Mouse (Mus musculus): Measurements from ENCODE around the gene Lim2.
"Not testable (repeated sequence)": the region's sequence is repeated elsewhere in the genome, so short reads cannot be mapped to it uniquely, and the experiment has no call there.

Gene Lim2

DNA sequence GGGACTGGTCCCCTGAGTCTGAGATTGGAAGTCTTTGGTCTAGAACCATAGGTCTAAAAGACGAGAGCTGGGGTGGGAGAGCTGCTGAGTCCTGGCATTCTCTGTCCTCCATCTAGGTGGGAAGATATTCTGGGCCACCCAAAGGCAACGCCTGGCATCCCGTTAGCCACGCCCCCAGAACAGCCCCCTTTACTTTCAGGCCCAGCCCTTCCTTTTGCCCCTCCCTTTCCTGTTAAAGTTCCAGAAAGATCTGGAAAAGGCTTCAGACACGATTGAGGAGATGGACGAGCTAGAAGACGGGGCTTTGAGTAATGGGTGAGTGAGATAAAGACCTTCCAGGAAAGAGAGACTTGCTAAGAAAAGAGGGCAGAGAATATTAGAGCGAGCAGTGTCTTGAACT is at the start of gene Lim2:
Gene Lim2, plus strand, starts transcription at position 265 of the 400 bp plus-strand sequence.
- DNase-seq (ENCODE audit: low spot score in 2 of 2): no peak

DNA sequence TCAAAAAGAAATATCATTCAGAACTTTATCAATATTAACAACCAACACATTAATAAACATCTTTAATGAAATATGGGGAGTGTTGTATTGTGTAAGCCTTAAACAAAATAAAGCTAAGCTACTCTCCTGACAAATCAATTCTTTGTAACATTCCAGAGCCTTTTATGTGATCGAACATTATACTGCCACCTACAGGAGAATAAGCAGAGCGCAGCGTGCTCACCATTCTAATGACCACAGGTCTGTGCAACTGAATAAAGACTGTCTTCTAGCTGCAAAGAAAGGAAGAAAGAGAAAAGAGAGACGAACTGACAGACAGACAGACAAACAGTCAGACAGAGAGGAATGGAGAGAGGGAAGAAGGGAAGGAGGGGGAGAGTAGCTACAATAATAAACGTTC is 49.2 kb upstream of the Lim2 start:
- peak in 1 of 2 experiments; percentile 5 for DNase-seq (ENCODE audit: low spot score in 2 of 2)

DNA sequence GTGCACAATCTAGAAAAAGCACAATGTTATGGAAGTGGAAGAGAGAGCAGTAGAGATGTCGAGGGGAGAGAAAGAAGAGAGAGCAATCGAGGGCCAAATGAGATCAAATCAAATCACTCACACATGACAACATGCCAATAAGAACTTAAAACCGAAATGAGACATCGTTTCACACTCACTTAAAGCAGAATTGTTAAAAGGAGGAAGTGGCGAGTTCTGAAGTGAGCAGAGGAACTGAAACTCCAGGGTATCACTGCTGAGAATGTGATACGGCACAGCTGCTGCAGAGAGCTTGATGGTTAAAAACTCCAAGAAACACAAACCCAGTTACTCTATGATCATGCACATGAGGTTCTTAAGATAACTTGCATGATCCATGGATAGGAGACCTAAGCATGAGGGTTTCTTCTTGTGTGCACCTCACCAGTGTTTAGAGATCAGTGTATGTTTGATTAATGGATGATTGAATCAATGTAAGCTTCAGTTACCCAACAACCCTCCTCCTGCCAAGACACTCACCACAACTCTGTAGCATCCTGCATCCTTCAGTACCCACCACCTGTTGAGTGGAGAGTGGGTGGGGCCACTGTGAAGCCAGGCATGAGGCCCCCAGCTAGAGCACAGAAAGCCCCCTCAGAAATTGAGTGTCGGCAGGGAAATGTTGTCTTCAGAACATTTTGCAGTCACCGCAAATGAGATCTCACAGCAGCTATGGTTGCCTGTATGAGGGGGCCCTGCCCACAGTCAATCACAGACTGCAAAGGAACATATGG is 34.9 kb upstream of the Lim2 start:
- DNase-seq (ENCODE audit: low spot score in 2 of 2): no peak

DNA sequence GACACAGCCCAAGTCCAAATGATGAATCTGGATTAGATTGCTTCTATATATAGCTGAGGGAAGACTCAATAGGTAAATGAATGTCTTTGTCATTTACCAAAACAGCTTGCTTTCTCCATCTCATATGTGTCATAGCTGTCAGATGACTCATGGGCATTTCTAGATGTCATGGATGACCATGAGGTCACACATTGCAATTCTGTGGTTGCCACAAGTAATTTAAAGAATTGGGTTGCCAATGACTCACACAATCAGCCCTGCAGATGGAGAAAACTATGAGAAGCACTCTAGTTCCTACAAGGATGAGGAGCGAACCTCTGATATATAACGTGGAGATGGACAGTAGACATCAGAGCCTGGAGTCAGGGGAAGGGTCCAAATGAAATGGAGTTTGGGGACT is 28.0 kb upstream of the Lim2 start:
- DNase-seq (ENCODE audit: low spot score in 2 of 2): no peak

DNA sequence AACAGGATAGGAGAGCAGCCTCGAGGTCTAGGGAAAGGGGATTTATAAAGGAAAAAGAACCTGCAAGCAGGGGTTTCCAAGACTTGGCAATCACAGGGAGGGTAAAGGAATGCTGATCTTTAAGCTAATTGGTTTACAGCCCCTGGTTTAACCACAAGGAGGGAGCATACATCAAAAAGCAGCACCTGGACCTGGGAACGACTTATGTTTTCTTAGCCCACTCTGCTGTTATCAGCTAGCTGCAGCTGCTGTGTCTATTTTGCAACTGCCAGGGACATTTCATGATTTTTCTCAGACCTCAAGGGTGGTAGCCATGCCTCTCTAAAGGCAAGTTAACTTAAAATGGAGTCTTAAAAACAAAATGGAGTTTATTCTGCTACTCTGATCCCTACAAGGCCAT is 24.8 kb upstream of the Lim2 start:
- DNase-seq (ENCODE audit: low spot score in 2 of 2): no peak

DNA sequence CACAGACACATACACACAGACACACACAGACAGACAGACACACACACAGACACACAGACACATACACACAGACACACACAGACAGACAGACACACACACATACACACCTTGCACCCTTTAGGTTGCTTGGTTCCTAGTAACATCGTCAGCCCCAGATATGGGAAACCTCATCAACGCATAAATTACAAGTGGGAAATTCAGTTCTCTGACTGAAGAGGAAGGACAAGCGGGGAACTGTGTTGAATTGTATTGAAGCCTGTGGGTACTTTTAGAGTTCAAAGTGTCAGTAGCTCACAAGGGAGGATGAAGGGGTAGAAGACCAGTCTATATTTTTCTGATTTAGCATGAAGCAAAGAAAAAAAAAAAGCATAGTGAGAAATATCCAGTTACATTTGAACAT is 19.9 kb upstream of the Lim2 start:
- DNase-seq (ENCODE audit: low spot score in 2 of 2): no peak

DNA sequence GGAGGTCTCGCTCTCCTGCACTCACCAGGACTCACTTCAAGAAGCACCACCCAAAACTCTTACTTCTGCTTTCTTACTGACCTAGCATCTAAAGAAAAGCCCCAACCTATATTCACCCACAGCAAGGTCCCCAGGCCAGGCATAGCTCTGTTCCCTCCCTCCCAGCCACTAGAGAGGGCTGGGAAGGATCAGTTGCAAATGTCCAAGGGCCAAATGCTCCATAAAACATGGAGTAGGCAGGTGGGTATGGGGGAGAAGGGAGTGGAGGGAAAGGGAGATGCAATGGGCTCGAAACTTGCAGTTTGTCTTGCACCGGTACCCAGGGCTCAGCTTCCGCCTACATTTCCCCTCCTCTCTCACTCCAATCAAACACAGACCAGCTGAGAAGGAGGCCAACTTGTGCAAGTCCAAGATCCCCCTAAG is 19.3 kb upstream of the Lim2 start, which contains the start of gene Siglecg:
Gene Siglecg, plus strand, starts transcription at position 74 of the 423 bp plus-strand sequence.
- DNase-seq (ENCODE audit: low spot score in 2 of 2): no peak

DNA sequence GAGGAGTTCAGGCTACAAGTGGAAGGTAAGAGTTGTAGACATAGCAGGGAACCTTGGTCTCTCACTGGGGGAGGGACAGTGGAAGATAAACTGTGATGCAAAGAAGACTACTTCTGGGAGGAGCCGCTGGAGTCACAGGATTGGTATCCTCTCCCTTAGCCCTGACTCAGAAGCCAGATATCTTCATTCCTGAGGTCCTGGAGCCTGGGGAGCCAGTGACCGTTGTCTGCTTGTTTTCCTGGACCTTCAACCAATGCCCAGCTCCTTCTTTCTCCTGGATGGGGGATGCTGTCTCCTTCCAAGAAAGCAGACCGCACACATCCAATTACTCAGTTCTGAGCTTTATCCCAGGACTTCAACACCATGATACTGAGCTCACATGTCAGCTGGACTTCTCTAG is 18.4 kb upstream of the Lim2 start:
- DNase-seq (ENCODE audit: low spot score in 2 of 2): no peak

DNA sequence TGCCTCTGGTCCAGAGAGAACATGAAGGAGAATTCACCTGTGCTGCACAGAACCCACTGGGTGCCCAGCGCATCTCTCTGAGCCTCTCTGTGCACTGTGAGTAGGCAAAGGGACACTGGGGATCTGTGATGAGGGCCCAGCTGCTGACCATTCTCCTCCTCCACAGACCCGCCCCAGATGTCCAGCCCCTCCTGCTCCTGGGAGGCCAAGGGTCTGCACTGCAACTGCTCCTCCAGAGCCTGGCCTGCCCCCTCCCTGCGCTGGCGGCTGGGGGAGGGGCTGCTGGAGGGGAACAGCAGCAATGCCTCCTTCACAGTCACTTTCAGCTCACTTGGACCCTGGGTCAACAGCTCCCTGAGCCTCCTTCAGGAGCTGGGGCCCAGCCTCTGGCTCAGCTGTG is 15.7 kb upstream of the Lim2 start:
- not testable (repeated sequence) for DNase-seq (ENCODE audit: low spot score in 2 of 2)

DNA sequence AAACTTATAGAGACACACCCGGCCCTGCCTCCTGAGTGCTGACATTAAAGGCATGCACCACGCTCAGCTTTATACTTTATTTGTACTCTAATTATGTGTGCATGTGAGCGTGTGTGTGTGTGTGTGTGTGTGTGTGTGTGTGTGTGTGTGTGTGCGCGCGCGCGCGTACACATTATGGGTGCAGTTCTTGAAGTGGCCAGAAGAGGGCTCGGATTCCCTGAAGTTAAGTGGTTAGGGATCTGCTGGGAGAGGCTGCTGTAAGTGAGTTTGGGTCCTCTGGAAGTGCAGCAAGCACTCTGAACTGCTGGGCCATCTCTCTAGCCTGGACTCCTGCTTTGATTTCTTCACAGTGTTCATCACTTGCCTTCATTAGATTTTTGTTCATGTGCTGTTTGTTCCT is 10.2 kb upstream of the Lim2 start:
- DNase-seq (ENCODE audit: low spot score in 2 of 2): no peak

DNA sequence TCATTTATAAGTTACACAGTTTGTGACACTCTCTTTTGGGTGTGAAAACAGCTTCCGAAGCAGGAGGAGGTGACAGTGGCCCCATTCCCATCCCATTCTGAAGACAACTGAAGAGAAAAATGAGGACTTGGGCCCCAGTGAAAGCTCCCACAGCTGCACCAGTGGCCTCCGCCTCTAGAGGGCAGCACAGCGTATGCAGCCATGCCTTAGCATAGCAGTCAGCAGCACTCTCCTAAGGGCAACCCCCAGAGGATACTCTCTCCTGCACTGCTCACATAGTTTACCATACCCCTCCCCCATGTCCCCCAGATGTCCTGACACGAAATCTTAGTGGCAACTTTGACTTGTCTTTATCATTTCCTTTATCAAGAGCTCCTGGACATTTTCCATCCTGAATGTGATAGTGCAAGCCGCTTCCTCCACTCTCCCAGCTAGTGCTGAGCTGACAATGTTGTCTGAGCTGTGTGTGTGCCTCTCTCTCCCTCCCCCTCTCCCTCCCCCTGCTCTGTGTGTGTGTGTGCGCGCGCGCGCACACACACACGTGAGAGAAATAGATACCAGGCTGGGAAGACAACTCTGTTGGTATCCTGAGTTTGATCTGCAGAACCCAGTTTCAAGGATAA is 4.4 kb upstream of the Lim2 start:
- peak; percentile 80 to 86 for DNase-seq (ENCODE audit: low spot score in 2 of 2)

DNA sequence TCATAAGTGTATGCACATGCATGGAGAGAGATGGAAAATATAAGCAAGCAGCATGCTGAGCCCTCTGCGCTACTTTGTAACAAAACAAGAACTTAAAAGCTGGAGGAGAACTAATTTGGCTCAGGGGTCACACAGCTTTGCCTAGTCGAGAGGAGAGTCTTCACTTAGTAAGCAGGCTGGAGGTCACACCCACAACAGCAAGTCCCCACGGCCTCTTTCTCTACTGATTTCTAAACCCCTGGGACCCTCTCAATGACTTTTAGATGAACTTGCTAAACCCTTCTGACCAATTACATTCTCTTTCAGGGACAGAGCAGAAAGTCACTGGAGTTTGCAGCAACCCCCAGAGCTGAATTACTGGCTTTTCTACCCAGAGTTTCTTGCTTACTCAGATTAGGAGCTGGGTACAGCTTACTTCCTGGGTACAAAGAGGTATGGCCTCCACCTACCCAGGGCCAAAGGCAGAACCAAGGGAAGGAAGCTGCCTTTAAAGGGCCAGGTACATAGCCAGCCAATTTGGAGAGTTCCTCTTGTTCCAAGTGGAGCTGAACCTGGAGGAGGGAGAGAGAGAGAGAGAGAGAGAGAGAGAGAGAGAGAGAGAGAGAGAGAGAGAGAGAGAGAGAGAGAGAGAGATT is 3.4 kb upstream of the Lim2 start:
- no peak for DNase-seq (ENCODE audit: low spot score in 2 of 2)

DNA sequence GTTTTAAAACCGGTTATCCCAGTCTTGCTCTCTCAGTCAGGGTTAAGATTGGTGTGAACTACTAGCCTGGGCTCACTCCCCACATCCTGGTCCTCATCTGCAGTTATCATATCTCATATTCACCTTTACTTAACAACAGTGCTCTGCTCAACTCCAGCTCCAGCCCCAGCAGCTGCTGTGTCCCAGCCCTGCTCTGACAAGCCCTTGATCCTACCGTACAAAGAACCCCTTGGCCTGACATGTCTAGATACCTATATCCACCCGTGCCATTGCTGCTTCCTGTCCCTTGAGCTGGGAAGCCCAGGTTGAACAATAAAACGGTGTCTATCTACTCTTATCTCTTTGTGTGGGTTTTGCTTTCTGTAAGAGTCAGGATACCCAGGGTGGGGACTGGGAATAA is 2.0 kb downstream of the Lim2 start:
- DNase-seq (ENCODE audit: low spot score in 2 of 2): no peak

DNA sequence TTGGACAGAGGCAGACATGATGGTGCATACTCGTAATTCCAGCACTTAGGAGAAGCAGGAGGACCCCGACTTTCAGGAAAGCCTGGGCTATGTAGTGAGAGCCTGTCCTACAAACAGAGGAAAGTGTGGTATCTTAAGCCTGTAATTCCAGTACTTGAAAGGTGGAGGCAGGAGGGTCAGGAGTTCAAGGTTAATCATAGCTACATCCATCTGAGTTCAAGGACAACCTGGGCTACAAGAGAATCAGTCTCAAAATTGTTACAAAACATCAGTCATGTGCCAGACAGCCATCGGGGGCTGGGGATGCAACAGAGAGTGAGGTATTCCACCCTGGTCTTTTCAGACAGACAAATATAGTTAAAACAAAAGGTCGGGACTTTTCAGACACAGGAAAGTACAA is 5.4 kb downstream of the Lim2 start:
- no peak for DNase-seq (ENCODE audit: low spot score in 2 of 2)

DNA sequence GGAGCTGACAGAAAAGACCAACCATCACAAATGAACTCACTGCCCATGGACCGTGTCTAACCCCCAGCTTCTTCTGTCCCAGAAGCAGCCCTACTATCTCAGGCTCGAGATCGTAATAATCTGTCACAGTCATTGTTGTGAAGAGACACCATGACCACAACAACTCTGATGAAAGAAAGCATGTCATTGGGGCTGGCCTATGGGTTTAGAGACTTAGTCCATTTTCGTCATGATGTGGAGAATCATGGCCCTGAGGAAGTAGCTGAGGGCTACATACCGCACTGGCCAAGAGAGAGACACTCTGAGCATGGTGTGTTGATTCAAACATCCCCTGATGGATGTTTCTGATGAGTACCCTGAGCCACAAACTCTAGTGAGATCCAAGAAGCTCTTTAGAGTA is 7.2 kb downstream of the Lim2 start:
- no peak for DNase-seq (ENCODE audit: low spot score in 2 of 2)

DNA sequence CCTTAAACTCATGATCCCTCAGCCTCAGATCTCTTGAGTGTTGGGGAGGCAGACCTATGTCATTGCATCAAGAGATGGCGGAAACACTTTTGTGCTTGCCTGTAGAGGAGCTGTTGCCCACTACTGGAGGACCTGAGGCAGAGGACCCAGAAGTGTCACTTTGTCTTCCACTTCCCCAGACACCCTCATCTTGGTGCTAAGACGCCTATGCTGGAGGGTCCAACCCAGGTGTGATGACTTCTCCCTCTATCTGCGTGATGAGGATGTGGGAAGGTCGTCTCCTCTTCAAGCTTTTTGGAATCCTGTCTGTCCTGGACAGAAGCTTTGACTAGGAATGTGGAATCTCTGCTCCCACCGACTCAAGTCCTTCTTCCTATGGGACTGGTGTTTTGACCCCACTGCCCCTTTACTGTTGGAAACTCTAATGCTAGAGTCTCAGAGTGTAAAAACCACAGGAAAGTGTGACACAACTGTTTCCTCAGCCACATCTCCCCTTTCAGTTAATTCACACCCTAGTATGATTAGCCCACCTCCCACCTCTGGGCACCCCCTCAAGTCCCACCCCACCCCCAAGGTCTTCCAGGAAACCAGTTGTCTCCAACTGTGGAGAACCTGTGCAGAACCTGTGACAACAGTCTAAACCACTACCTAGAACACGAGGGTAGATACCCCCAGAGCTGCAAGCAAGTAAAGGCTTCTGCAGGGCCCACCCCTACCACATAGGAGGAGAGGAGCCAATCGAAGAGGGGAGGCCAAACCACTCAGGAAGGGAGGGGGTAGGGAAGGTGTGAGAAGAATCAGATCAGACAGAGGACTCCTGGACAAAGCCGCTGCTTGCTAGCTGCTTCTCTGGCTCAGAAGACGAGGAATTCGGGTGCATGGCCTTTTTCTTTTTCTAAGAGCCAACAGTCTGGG is 9.1 kb downstream of the Lim2 start, which contains the start of gene Nkg7:
Gene Nkg7, plus strand, starts transcription at position 733 of the 915 bp plus-strand sequence.
- no peak for DNase-seq (ENCODE audit: low spot score in 2 of 2)

DNA sequence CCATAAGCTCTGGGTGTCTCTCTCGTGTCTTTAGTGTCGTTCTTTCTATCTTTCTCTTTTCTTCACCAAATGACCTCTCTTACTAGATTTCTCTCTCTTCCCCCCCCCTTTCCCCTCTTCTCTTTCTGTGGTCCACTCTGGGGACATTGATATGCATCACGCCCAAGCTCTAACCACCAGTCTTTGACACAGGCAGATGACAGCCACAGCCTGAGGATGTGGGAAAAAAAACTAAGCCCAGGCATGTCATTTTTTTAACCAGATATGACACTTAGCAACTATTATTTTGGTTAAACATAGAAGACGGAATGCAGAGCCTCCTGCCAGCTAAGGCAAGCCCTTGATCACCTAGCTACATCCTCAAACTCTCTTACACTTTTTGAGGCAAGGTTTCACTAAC is 11.1 kb downstream of the Lim2 start:
- no peak for DNase-seq (ENCODE audit: low spot score in 2 of 2)

DNA sequence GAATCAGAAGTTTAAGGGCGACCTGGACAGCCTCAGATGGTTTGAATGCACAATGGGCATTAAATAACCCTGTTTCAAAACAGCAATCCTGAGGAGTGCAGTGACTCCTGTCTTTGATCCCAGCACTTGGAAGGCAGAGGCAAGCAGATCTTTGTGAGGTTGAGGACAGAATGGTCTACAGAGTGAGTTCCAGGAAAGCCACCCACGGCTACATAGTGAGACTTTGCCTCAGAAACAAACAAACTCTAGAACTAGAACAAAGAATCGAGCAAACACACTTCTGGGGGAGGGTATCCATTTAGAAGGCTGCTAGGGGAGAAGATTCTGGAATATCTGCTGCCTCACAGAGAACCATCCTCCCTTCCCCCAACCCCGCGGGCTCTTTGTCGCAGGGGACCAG is 13.0 kb downstream of the Lim2 start, which contains the start of gene Cldnd2:
Gene Cldnd2, plus strand, starts transcription at position 301 of the 400 bp plus-strand sequence.
- no peak for DNase-seq (ENCODE audit: low spot score in 2 of 2)

DNA sequence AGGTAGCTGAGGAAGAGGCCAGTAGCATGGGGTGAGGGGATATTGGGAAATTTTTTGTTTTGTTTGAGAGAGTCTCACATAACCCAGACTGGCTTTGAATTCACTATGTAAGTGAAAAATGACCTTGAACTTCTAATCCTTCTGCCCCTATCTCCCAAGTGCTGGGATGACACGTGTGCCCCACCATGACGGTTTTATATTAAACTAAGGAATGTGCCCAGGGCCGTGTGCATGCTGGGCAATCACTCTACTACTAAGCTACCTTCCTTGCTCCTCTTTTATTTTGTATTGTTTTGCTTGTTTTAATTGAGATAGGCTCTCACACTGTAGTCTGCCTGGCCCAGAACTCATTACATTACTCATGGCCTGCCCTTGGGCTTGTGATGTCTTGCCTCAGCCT is 13.6 kb downstream of the Lim2 start:
- DNase-seq (ENCODE audit: low spot score in 2 of 2): no peak

DNA sequence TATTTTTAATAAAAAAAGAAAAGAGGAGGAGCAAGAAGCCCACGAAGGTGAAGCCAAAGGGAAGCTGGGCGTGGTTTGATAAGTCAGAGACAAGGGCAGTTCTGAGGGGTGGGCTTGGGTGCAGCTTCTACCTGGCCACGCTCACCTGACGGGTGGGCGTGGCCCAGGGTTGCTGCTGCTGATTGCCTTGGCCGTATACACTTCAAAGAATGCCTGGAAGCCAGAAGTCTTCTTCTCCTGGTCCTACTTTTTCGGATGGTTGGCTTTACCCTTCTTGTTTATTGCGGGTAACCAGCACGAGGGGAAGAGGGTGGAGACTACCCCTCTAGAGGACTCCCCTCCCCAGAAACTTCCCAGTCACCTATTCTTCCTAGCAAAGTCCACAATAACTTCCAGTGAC is 15.2 kb downstream of the Lim2 start:
- no peak for DNase-seq (ENCODE audit: low spot score in 2 of 2)

DNA sequence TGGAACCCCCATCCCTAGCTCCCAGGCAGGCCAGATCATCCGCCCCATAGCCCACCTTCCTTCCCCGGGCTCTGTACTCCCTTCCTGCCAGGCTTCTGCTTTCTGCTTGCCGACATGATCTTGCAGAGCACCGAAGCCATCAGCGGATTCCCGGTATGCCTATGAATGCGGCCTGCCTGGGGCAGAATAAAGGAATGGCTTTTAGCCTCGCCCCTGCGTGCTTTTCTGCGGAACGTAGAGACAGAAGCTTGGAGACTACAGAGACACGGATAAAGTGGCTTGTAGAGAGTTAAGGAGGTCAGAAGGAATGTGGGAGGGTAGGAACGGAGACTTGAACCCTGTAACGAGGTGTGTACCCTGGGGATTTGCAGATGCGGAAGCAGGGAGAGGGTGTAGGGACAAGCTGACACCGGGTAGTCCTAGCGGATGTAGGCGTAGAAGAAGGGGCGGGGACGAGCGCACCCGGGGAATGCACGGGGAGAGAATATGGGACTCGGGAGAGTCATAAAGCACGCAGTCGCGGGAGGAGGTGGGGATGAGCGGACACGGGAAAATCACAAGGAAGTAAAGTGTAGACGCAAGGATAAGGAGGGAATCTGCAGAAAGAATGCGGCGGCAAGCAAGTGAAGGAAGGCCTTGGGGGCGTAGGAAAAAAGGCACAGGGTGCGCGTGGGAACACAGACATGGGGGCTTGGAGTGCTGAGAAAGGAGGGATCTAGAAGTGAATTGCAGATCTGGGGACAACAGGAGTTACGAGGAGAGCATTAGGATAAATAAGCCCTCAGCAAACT is 15.9 kb downstream of the Lim2 start:
- DNase-seq (ENCODE audit: low spot score in 2 of 2): peak; percentile 76 to 86
